Comparison of ENCODE assay signal across 7 mouse cellular contexts in genomic region chr16:18347931-18348600, GRCm38 (mm10). TPM values are rescaled to one million over a fixed set of nuclear protein-coding genes. Genes with fewer than 3 reads are reported as not detected.
DNase-seq lines count a peak whose midpoint lies in the region; ATAC-seq and TF ChIP-seq lines count a peak whose summit lies in the region.

Gene Tango2 (minus strand): TSS chr16:18348103.
Gene Arvcf (plus strand): TSS chr16:18348182.

- TF ChIP-seq CTCF in bone marrow, adult 2 months (IDR thresholded peaks at IDR 0.05; ENCODE audit: control insufficient read depth, insufficient read depth, low read length): no peak
- TF ChIP-seq CTCF in embryonic fibroblast, embryonic 13.5 days (IDR thresholded peaks at IDR 0.05; ENCODE audit: borderline replicate concordance, insufficient read depth, low read length): no peak

- no peak for TF ChIP-seq POLR2A in bone marrow, adult 2 months (IDR thresholded peaks at IDR 0.05; ENCODE audit: borderline replicate concordance, control insufficient read depth, low read depth, low read length)
- peak; percentile 80 for TF ChIP-seq POLR2A in embryonic fibroblast, embryonic 13.5 days (IDR thresholded peaks at IDR 0.05; ENCODE audit: low read depth, low read length)

- peak within 1 kb of the TSS; percentile 50 for H3K4me3 ChIP-seq in bone marrow, adult 2 months (replicated peaks; ENCODE audit: control insufficient read depth, low read depth, low read length)
- peak within 1 kb of the TSS; percentile 66 for H3K4me3 ChIP-seq in embryonic fibroblast, embryonic 13.5 days (ENCODE audit: insufficient read depth, low read length)
- H3K4me3 ChIP-seq in heart, embryonic 10.5 days: peak within 1 kb of the TSS; percentile 88
- H3K4me3 ChIP-seq in kidney, embryonic 15.5 days (replicated peaks): peak within 1 kb of the TSS; percentile 79
- H3K4me3 ChIP-seq in limb, embryonic 15.5 days: peak within 1 kb of the TSS; percentile 65

- peak within 1 kb of the TSS; percentile 59 for H3K9ac ChIP-seq in kidney, embryonic 15.5 days
- peak within 1 kb of the TSS; percentile 51 for H3K9ac ChIP-seq in limb, embryonic 15.5 days

- H3K27me3 ChIP-seq in heart, embryonic 10.5 days (ENCODE audit: insufficient read depth, poor library complexity, severe bottlenecking): peaks cover 48% of the 10 kb centered on the region
- peaks cover 42% of the 10 kb centered on the region for H3K27me3 ChIP-seq in kidney, embryonic 15.5 days
- peaks cover 45% of the 10 kb centered on the region for H3K27me3 ChIP-seq in limb, embryonic 15.5 days

- no peaks in the 10 kb centered on the region for H3K36me3 ChIP-seq in heart, embryonic 10.5 days
- no peaks in the 10 kb centered on the region for H3K36me3 ChIP-seq in kidney, embryonic 15.5 days
- H3K36me3 ChIP-seq in limb, embryonic 15.5 days: no peaks in the 10 kb centered on the region

- peaks cover 3% of the 10 kb centered on the region; the same call in 1 of the 2 replicates for H3K4me1 ChIP-seq in bone marrow, adult 2 months (ENCODE audit: control insufficient read depth, insufficient read depth, low read length)
- peaks cover 4% of the 10 kb centered on the region; the same call in 1 of the 2 replicates for H3K4me1 ChIP-seq in embryonic fibroblast, embryonic 13.5 days (ENCODE audit: control insufficient read depth, insufficient read depth, low read length)
- peaks cover 37% of the 10 kb centered on the region for H3K4me1 ChIP-seq in heart, embryonic 10.5 days
- H3K4me1 ChIP-seq in kidney, embryonic 15.5 days: peaks cover 24% of the 10 kb centered on the region
- H3K4me1 ChIP-seq in limb, embryonic 15.5 days: peaks cover 25% of the 10 kb centered on the region

- 2% methylated on average over 44 of the region's 44 CpGs for WGBS in bone marrow, adult 2 months
- under 1% methylated on average over 44 of the region's 44 CpGs for WGBS in heart, embryonic 10.5 days
- WGBS in kidney, embryonic 15.5 days: under 1% methylated on average over 37 of the region's 44 CpGs
- WGBS in limb, embryonic 15.5 days: under 1% methylated on average over 44 of the region's 44 CpGs

- H3K4me2 ChIP-seq in kidney, embryonic 15.5 days: peak within 1 kb of the TSS; percentile 99
- peak within 1 kb of the TSS; percentile 99 for H3K4me2 ChIP-seq in limb, embryonic 15.5 days

- no peak within 1 kb of the TSS for H3K27ac ChIP-seq in bone marrow, adult 2 months (ENCODE audit: control insufficient read depth, insufficient read depth, low read depth, low read length, poor library complexity)
- no peak within 1 kb of the TSS for H3K27ac ChIP-seq in embryonic fibroblast, embryonic 13.5 days (ENCODE audit: insufficient read depth, low read length)
- H3K27ac ChIP-seq in heart, embryonic 10.5 days: peak within 1 kb of the TSS; percentile 85
- no peak within 1 kb of the TSS for H3K27ac ChIP-seq in kidney, embryonic 15.5 days
- H3K27ac ChIP-seq in limb, embryonic 15.5 days: no peak within 1 kb of the TSS

- H3K9me3 ChIP-seq in heart, embryonic 10.5 days: no peaks in the 10 kb centered on the region
- H3K9me3 ChIP-seq in kidney, embryonic 15.5 days (replicated peaks): no peaks in the 10 kb centered on the region
- H3K9me3 ChIP-seq in limb, embryonic 15.5 days: no peaks in the 10 kb centered on the region

- peak; percentile 89 for ATAC-seq in kidney, embryonic 15.5 days (replicated peaks; ENCODE audit: low FRiP score)
- peak; percentile 82 for ATAC-seq in limb, embryonic 15.5 days (ENCODE audit: insufficient number of reproducible peaks, low FRiP score, low TSS enrichment, low read depth)

- peak; percentile 96 for DNase-seq in heart, embryonic 10.5 days (ENCODE audit: low spot score)
- peak; percentile 32 to 38 for DNase-seq in monocyte, adult 2 months (ENCODE audit: low read depth in 1 of 2, low spot score in 2 of 2)
- peak; percentile 75 for DNase-seq in spleen, postnatal 36 days (ENCODE audit: low spot score in 2 of 2)

RNA-seq across cellular contexts. Expression of gene Tango2, which starts in this region (rescaled TPM):
- polyA plus RNA-seq in bone marrow, adult 2 months (2011; ENCODE audit: insufficient read depth, insufficient read length, low replicate concordance, missing spikeins): 49.3 and 54.7 TPM in 2 replicates
- 27.1 and 32.7 TPM in 2 replicates for polyA plus RNA-seq in embryonic fibroblast, embryonic 13.5 days (2011; ENCODE audit: insufficient read length, low read depth, missing spikeins)
- 51.3 and 62.1 TPM in 2 replicates for polyA plus RNA-seq in heart, embryonic 10.5 days (2016; fragmentation: Nextera tagmentation; extraction: Ambion mirVana)
- polyA plus RNA-seq in kidney, embryonic 15.5 days (2015; fragmentation: Nextera tagmentation; extraction: Ambion mirVana): 22.5 and 29.2 TPM in 2 replicates
- polyA plus RNA-seq in limb, embryonic 15.5 days (2015; fragmentation: Nextera tagmentation; extraction: Ambion mirVana): 29.6 and 33.3 TPM in 2 replicates

RNA-seq across cellular contexts. Expression of gene Arvcf, which starts in this region (rescaled TPM):
- polyA plus RNA-seq in bone marrow, adult 2 months (2011; ENCODE audit: insufficient read depth, insufficient read length, low replicate concordance, missing spikeins): 4.7 and 13.7 TPM in 2 replicates
- 6.7 and 8.1 TPM in 2 replicates for polyA plus RNA-seq in embryonic fibroblast, embryonic 13.5 days (2011; ENCODE audit: insufficient read length, low read depth, missing spikeins)
- polyA plus RNA-seq in heart, embryonic 10.5 days (2016; fragmentation: Nextera tagmentation; extraction: Ambion mirVana): 25.8 and 29.7 TPM in 2 replicates
- polyA plus RNA-seq in kidney, embryonic 15.5 days (2015; fragmentation: Nextera tagmentation; extraction: Ambion mirVana): 23.7 and 27.1 TPM in 2 replicates
- polyA plus RNA-seq in limb, embryonic 15.5 days (2015; fragmentation: Nextera tagmentation; extraction: Ambion mirVana): 25.3 and 25.8 TPM in 2 replicates

Comparison
In these comparisons a context has a peak if more than half of its experiments do, and no peak if none do; other contexts are left out.
1. DNase-seq: peak in every context shown above with its lines; median percentile 96 in heart, embryonic 10.5 days; 75 in spleen, postnatal 36 days; 35 in monocyte, adult 2 months.